Mouse (Mus musculus) testis, postnatal 14 days (tissue): ENCODE results near the gene Gps1.
"Not testable (repeated sequence)": the region's sequence is repeated elsewhere in the genome, so short reads cannot be mapped to it uniquely, and the experiment has no call there.

ENCODE experiments used
- DNase-seq: peaks from one replicate; pipeline ENCODE4 v3.0.0; 2021; ENCODE audit warnings: low spot score

Gene Gps1

GRCm38 (mm10) chr11:120785145-120785544 is 1.1 kb downstream of the Gps1 start:
- DNase-seq = no peak

GRCm38 (mm10) chr11:120788460-120788859 is 4.4 kb downstream of the Gps1 start:
- DNase-seq = not testable (repeated sequence)

GRCm38 (mm10) chr11:120789355-120789754 is 5.3 kb downstream of the Gps1 start:
- DNase-seq = no peak

GRCm38 (mm10) chr11:120789810-120790209 is 5.7 kb downstream of the Gps1 start:
- no peak for DNase-seq

GRCm38 (mm10) chr11:120792652-120793051 is 8.6 kb downstream of the Gps1 start:
- DNase-seq = no peak

GRCm38 (mm10) chr11:120795756-120796613 is 11.9 kb downstream of the Gps1 start, which contains the start of gene Dus1l:
Gene Dus1l, minus strand, starts transcription at chr11:120796403.
- DNase-seq = peak; percentile 95

- DNase-seq = no peak
Measured at GRCm38 (mm10) chr11:120796614-120796946, 12.5 kb downstream of the Gps1 start.

GRCm38 (mm10) chr11:120798244-120798643 is 14.2 kb downstream of the Gps1 start:
- no peak for DNase-seq

- DNase-seq = no peak
Measured at GRCm38 (mm10) chr11:120799316-120799890, 15.3 kb downstream of the Gps1 start.

GRCm38 (mm10) chr11:120800061-120800904 is 16.2 kb downstream of the Gps1 start:
- DNase-seq = peak; percentile 85

- DNase-seq = no peak
Measured at GRCm38 (mm10) chr11:120804274-120804673, 20.2 kb downstream of the Gps1 start.

GRCm38 (mm10) chr11:120804769-120805168 is 20.7 kb downstream of the Gps1 start:
- DNase-seq = no peak

- DNase-seq = no peak
Measured at GRCm38 (mm10) chr11:120805375-120806298, 21.6 kb downstream of the Gps1 start.

GRCm38 (mm10) chr11:120808010-120808409 is 23.9 kb downstream of the Gps1 start:
- DNase-seq = no peak

GRCm38 (mm10) chr11:120812068-120812467 is 28.0 kb downstream of the Gps1 start:
- DNase-seq = no peak

GRCm38 (mm10) chr11:120817358-120817757 is 33.3 kb downstream of the Gps1 start:
- DNase-seq = no peak

GRCm38 (mm10) chr11:120818251-120818650 is 34.2 kb downstream of the Gps1 start:
- no peak for DNase-seq

GRCm38 (mm10) chr11:120819556-120819955 is 35.5 kb downstream of the Gps1 start:
- DNase-seq = no peak

- DNase-seq = no peak
Measured at GRCm38 (mm10) chr11:120820546-120820945, 36.5 kb downstream of the Gps1 start.

- DNase-seq = peak; percentile 86
Measured at GRCm38 (mm10) chr11:120821076-120821922, 37.2 kb downstream of the Gps1 start.

GRCm38 (mm10) chr11:120822321-120822720 is 38.2 kb downstream of the Gps1 start:
- DNase-seq = no peak
